Mouse (Mus musculus): ENCODE results near the gene Ehbp1.

Gene Ehbp1

GRCm38 (mm10) chr11:22286371-22286872 lies 55.7 kb downstream of the Ehbp1 start:
- peak in 1 of 2 experiments; percentile 38 for DNase-seq (ENCODE audit: low spot score in 2 of 2)

- DNase-seq (ENCODE audit: low spot score in 2 of 2), result no peak
Observed at GRCm38 (mm10) chr11:22276656-22277055, 65.4 kb downstream of the Ehbp1 start.

GRCm38 (mm10) chr11:22274144-22274543 lies 67.9 kb downstream of the Ehbp1 start:
- no peak for DNase-seq (ENCODE audit: low spot score in 2 of 2)

- no peak for DNase-seq (ENCODE audit: low spot score in 2 of 2)
Observed at GRCm38 (mm10) chr11:22273378-22273777, 68.7 kb downstream of the Ehbp1 start.

GRCm38 (mm10) chr11:22271889-22272288 lies 70.2 kb downstream of the Ehbp1 start:
- no peak for DNase-seq (ENCODE audit: low spot score in 2 of 2)

GRCm38 (mm10) chr11:22269643-22270042 lies 72.4 kb downstream of the Ehbp1 start:
- DNase-seq (ENCODE audit: low spot score in 2 of 2), result no peak

- no peak for DNase-seq (ENCODE audit: low spot score in 2 of 2)
Observed at GRCm38 (mm10) chr11:22269173-22269572, 72.9 kb downstream of the Ehbp1 start.

- DNase-seq (ENCODE audit: low spot score in 2 of 2), result no peak
Observed at GRCm38 (mm10) chr11:22267014-22267413, 75.1 kb downstream of the Ehbp1 start.

GRCm38 (mm10) chr11:22255418-22255817 lies 86.7 kb downstream of the Ehbp1 start:
- DNase-seq (ENCODE audit: low spot score in 2 of 2), result no peak

GRCm38 (mm10) chr11:22249363-22249762 lies 92.7 kb downstream of the Ehbp1 start:
- DNase-seq (ENCODE audit: low spot score in 2 of 2), result no peak

GRCm38 (mm10) chr11:22247736-22248135 lies 94.4 kb downstream of the Ehbp1 start:
- DNase-seq (ENCODE audit: low spot score in 2 of 2), result no peak

- DNase-seq (ENCODE audit: low spot score in 2 of 2), result no peak
Observed at GRCm38 (mm10) chr11:22247069-22247468, 95.0 kb downstream of the Ehbp1 start.

GRCm38 (mm10) chr11:22235558-22235957 lies 106.5 kb downstream of the Ehbp1 start:
- no peak for DNase-seq (ENCODE audit: low spot score in 2 of 2)

- peak in 1 of 2 experiments; percentile 17 for DNase-seq (ENCODE audit: low spot score in 2 of 2)
Observed at GRCm38 (mm10) chr11:22234739-22235138, 107.4 kb downstream of the Ehbp1 start.

GRCm38 (mm10) chr11:22230906-22231305 lies 111.2 kb downstream of the Ehbp1 start:
- DNase-seq (ENCODE audit: low spot score in 2 of 2), result no peak

GRCm38 (mm10) chr11:22225619-22226018 lies 116.5 kb downstream of the Ehbp1 start:
- DNase-seq (ENCODE audit: low spot score in 2 of 2), result no peak

- DNase-seq (ENCODE audit: low spot score in 2 of 2), result no peak
Observed at GRCm38 (mm10) chr11:22218222-22218621, 123.9 kb downstream of the Ehbp1 start.

GRCm38 (mm10) chr11:22216941-22217340 lies 125.2 kb downstream of the Ehbp1 start:
- DNase-seq (ENCODE audit: low spot score in 2 of 2), result no peak

GRCm38 (mm10) chr11:22206611-22207010 lies 135.5 kb downstream of the Ehbp1 start:
- DNase-seq (ENCODE audit: low spot score in 2 of 2), result peak in 1 of 2 experiments; percentile 45

- no peak for DNase-seq (ENCODE audit: low spot score in 2 of 2)
Observed at GRCm38 (mm10) chr11:22206191-22206590, 135.9 kb downstream of the Ehbp1 start.

GRCm38 (mm10) chr11:22203413-22203812 lies 138.7 kb downstream of the Ehbp1 start:
- no peak for DNase-seq (ENCODE audit: low spot score in 2 of 2)

GRCm38 (mm10) chr11:22201125-22201524 lies 141.0 kb downstream of the Ehbp1 start:
- DNase-seq (ENCODE audit: low spot score in 2 of 2), result no peak

- DNase-seq (ENCODE audit: low spot score in 2 of 2), result no peak
Observed at GRCm38 (mm10) chr11:22199881-22200280, 142.2 kb downstream of the Ehbp1 start.

- DNase-seq (ENCODE audit: low spot score in 2 of 2), result no peak
Observed at GRCm38 (mm10) chr11:22198406-22198805, 143.7 kb downstream of the Ehbp1 start.

Data from frontal cortex, postnatal 36 days (tissue).